Mouse (Mus musculus): Measurements from ENCODE around the gene Gm2663.

- TF ChIP-seq CTCF (IDR thresholded peaks at IDR 0.05; ENCODE audit: low read depth) (no peak), EP300 (IDR thresholded peaks at IDR 0.05; ENCODE audit: low read depth) (no peak)
These were observed 36.1 kb upstream of the Gm2663 start, which contains the start of gene 2210010C04Rik for GRCm38 (mm10) chr6:41035409-41035808.
